Mouse (Mus musculus) lung, postnatal 14 days (tissue): ENCODE measurements around the gene Angptl3.

Experiments
- DNase-seq: peaks from one replicate; pipeline ENCODE4 v3.0.0; 2021

Angptl3 gene

GRCm38 (mm10) chr4:99030686-99031085 lies at the start of gene Angptl3:
TSS of gene Angptl3 (plus strand) at chr4:99030954.
- no peak for DNase-seq

- DNase-seq, result no peak
These were observed 46.1 kb upstream of the Angptl3 start for GRCm38 (mm10) chr4:98984701-98985100.

GRCm38 (mm10) chr4:98993491-98993890 lies 37.3 kb upstream of the Angptl3 start:
- DNase-seq, result no peak

GRCm38 (mm10) chr4:99005574-99005973 lies 25.2 kb upstream of the Angptl3 start:
- DNase-seq, result no peak

- DNase-seq, result no peak
These were observed 24.4 kb upstream of the Angptl3 start for GRCm38 (mm10) chr4:99006319-99006718.

- no peak for DNase-seq
These were observed 19.7 kb upstream of the Angptl3 start for GRCm38 (mm10) chr4:99011039-99011438.

GRCm38 (mm10) chr4:99022221-99022620 lies 8.5 kb upstream of the Angptl3 start:
- no peak for DNase-seq

- DNase-seq, result no peak
These were observed 2.4 kb upstream of the Angptl3 start for GRCm38 (mm10) chr4:99028377-99028776.

GRCm38 (mm10) chr4:99032921-99033320 lies 2.2 kb downstream of the Angptl3 start:
- peak; percentile 21 for DNase-seq

GRCm38 (mm10) chr4:99044854-99045253 lies 14.1 kb downstream of the Angptl3 start:
- DNase-seq, result no peak

- no peak for DNase-seq
These were observed 15.7 kb downstream of the Angptl3 start for GRCm38 (mm10) chr4:99046471-99046870.

GRCm38 (mm10) chr4:99048581-99048980 lies 17.8 kb downstream of the Angptl3 start:
- DNase-seq, result no peak

- no peak for DNase-seq
These were observed 33.8 kb downstream of the Angptl3 start for GRCm38 (mm10) chr4:99064524-99064923.

GRCm38 (mm10) chr4:99068806-99069205 lies 38.1 kb downstream of the Angptl3 start:
- no peak for DNase-seq

GRCm38 (mm10) chr4:99078005-99078404 lies 47.3 kb downstream of the Angptl3 start:
- no peak for DNase-seq

- DNase-seq, result no peak
These were observed 50.4 kb downstream of the Angptl3 start for GRCm38 (mm10) chr4:99081169-99081568.

- no peak for DNase-seq
These were observed 53.1 kb downstream of the Angptl3 start for GRCm38 (mm10) chr4:99083862-99084261.

- DNase-seq, result no peak
These were observed 57.2 kb downstream of the Angptl3 start for GRCm38 (mm10) chr4:99087760-99088485.

GRCm38 (mm10) chr4:99091151-99091701 lies 60.5 kb downstream of the Angptl3 start:
- DNase-seq, result no peak

GRCm38 (mm10) chr4:99091777-99092176 lies 61.0 kb downstream of the Angptl3 start:
- no peak for DNase-seq
